Mouse (Mus musculus) lung, embryonic 15.5 days (tissue): ENCODE measurements around the gene Pbrm1. TPM values are rescaled to one million over a fixed set of nuclear protein-coding genes. Genes with fewer than 3 reads are reported as not detected.

Experiments used
- ATAC-seq: fragments of 200-750 bp; cut with Nextera tagmentation; 2 replicates; pipeline ENCODE4 v1.8.0; 2017; ENCODE audit warnings: moderate number of reproducible peaks, borderline replicate concordance; ENCODE audit not compliant: low FRiP score, low TSS enrichment; ENCODE audit errors: extremely low read depth
- H3K27ac ChIP-seq: fragments of 300-500 bp; sonication (generic); 2 replicates; pipeline ENCODE4 v1.5.1; 2015; ENCODE audit warnings: moderate library complexity, mild to moderate bottlenecking, inconsistent platforms
- H3K27me3 ChIP-seq: fragments of 300-500 bp; sonication (generic); 2 replicates; pipeline ENCODE4 v1.6.1; 2015; ENCODE audit warnings: inconsistent platforms
- H3K36me3 ChIP-seq: fragments of 300-500 bp; sonication (generic); 2 replicates; pipeline ENCODE4 v1.6.1; 2015; ENCODE audit warnings: inconsistent platforms
- H3K4me1 ChIP-seq: fragments of 300-500 bp; sonication (generic); 2 replicates; pipeline ENCODE4 v1.6.1; 2015; ENCODE audit warnings: inconsistent platforms
- H3K4me2 ChIP-seq: fragments of 300-500 bp; sonication (generic); 2 replicates; pipeline ENCODE4 v1.6.1; 2015; ENCODE audit warnings: inconsistent platforms, mild to moderate bottlenecking, moderate library complexity
- H3K4me3 ChIP-seq: fragments of 300-500 bp; sonication (generic); 2 replicates; pipeline ENCODE4 v1.5.1; 2015; ENCODE audit warnings: mild to moderate bottlenecking, inconsistent platforms
- H3K9ac ChIP-seq: fragments of 300-500 bp; sonication (generic); 2 replicates; pipeline ENCODE4 v1.6.1; 2015; ENCODE audit warnings: inconsistent platforms
- H3K9me3 ChIP-seq: fragments of 300-500 bp; sonication (generic); 2 replicates; pipeline ENCODE4 v1.6.1; 2016; ENCODE audit warnings: inconsistent platforms
- WGBS: fragments of 180-500 bp; shearing (Covaris S2); methylation state at CpG from one replicate; pipeline ENCODE4 v1.1.7; 2015; 5-methylcytosine and 5-hydroxymethylcytosine counted together
- polyA plus RNA-seq: library from polyadenylated mRNA; unstranded; fragments of >200 nt; fragmentation: Nextera tagmentation; extraction: Ambion mirVana; gene quantifications from 2 replicates; pipeline ENCODE4 v1.2.1, GENCODE M21; 2015

Pbrm1 gene
- polyA plus RNA-seq, 1 experiment from 2014 or later, result 140 TPM

- no peak overlapping the region for H3K4me2 ChIP-seq
- ATAC-seq, result no peak
- no peaks in the 10 kb centered on the region for H3K4me1 ChIP-seq
- H3K27me3 ChIP-seq, result no peaks in the 10 kb centered on the region
- H3K4me3 ChIP-seq, result no peak overlapping the region
- no peak overlapping the region for H3K27ac ChIP-seq
- H3K9me3 ChIP-seq, result no peaks in the 10 kb centered on the region
- H3K36me3 ChIP-seq, result peaks cover 75% of the 10 kb centered on the region
- WGBS, result 84% methylated on average over 6 of the region's 6 CpGs
- H3K9ac ChIP-seq, result no peak overlapping the region
These were observed 68.5 kb downstream of the Pbrm1 start for GRCm38 (mm10) chr14:31087433-31087832.

GRCm38 (mm10) chr14:31088515-31088914 lies 69.6 kb downstream of the Pbrm1 start:
- H3K4me2 ChIP-seq, result no peak overlapping the region
- 96% methylated on average over 2 of the region's 2 CpGs for WGBS
- H3K9me3 ChIP-seq, result no peaks in the 10 kb centered on the region
- H3K27ac ChIP-seq, result no peak overlapping the region
- no peak overlapping the region for H3K9ac ChIP-seq
- H3K4me1 ChIP-seq, result no peaks in the 10 kb centered on the region
- no peak for ATAC-seq
- no peaks in the 10 kb centered on the region for H3K27me3 ChIP-seq
- no peak overlapping the region for H3K4me3 ChIP-seq
- H3K36me3 ChIP-seq, result peaks cover 76% of the 10 kb centered on the region

GRCm38 (mm10) chr14:31089918-31090317 lies 71.0 kb downstream of the Pbrm1 start:
- H3K4me1 ChIP-seq, result no peaks in the 10 kb centered on the region
- WGBS, result 73% methylated on average over 1 of the region's 1 CpGs
- H3K27ac ChIP-seq, result no peak overlapping the region
- no peak for ATAC-seq
- H3K36me3 ChIP-seq, result peaks cover 79% of the 10 kb centered on the region
- no peak overlapping the region for H3K4me2 ChIP-seq
- no peaks in the 10 kb centered on the region for H3K9me3 ChIP-seq
- H3K4me3 ChIP-seq, result no peak overlapping the region
- no peak overlapping the region for H3K9ac ChIP-seq
- H3K27me3 ChIP-seq, result no peaks in the 10 kb centered on the region

- H3K9ac ChIP-seq, result no peak overlapping the region
- H3K27me3 ChIP-seq, result no peaks in the 10 kb centered on the region
- 69% methylated on average over 2 of the region's 2 CpGs for WGBS
- no peaks in the 10 kb centered on the region for H3K4me1 ChIP-seq
- no peak overlapping the region for H3K4me3 ChIP-seq
- H3K36me3 ChIP-seq, result peaks cover 66% of the 10 kb centered on the region
- no peak overlapping the region for H3K27ac ChIP-seq
- H3K9me3 ChIP-seq, result no peaks in the 10 kb centered on the region
- no peak for ATAC-seq
- H3K4me2 ChIP-seq, result no peak overlapping the region
These were observed 86.2 kb downstream of the Pbrm1 start for GRCm38 (mm10) chr14:31105156-31105555.

- H3K27me3 ChIP-seq, result no peaks in the 10 kb centered on the region
- no peak overlapping the region for H3K27ac ChIP-seq
- no peak overlapping the region for H3K4me3 ChIP-seq
- no peaks in the 10 kb centered on the region for H3K9me3 ChIP-seq
- no peak for ATAC-seq
- WGBS, result 74% methylated on average over 3 of the region's 3 CpGs
- no peaks in the 10 kb centered on the region for H3K4me1 ChIP-seq
- H3K4me2 ChIP-seq, result no peak overlapping the region
- peaks cover 77% of the 10 kb centered on the region for H3K36me3 ChIP-seq
- H3K9ac ChIP-seq, result no peak overlapping the region
These were observed 91.7 kb downstream of the Pbrm1 start for GRCm38 (mm10) chr14:31110613-31111012.

- Histone ChIP-seq H3K4me2 (no peak overlapping the region), H3K9ac (no peak overlapping the region), H3K4me3 (no peak overlapping the region), H3K27me3 (no peaks in the 10 kb centered on the region), H3K36me3 (peaks cover 76% of the 10 kb centered on the region), H3K27ac (no peak overlapping the region), H3K4me1 (no peaks in the 10 kb centered on the region), H3K9me3 (no peaks in the 10 kb centered on the region)
- WGBS, result 69% methylated on average over 5 of the region's 5 CpGs
- no peak for ATAC-seq
These were observed 93.2 kb downstream of the Pbrm1 start for GRCm38 (mm10) chr14:31112187-31112586.

GRCm38 (mm10) chr14:31114011-31114410 lies 95.1 kb downstream of the Pbrm1 start:
- no peak overlapping the region for H3K27ac ChIP-seq
- H3K36me3 ChIP-seq, result peaks cover 74% of the 10 kb centered on the region
- H3K9me3 ChIP-seq, result no peaks in the 10 kb centered on the region
- WGBS, result 62% methylated on average over 3 of the region's 3 CpGs
- H3K9ac ChIP-seq, result no peak overlapping the region
- no peaks in the 10 kb centered on the region for H3K27me3 ChIP-seq
- no peak overlapping the region for H3K4me3 ChIP-seq
- no peaks in the 10 kb centered on the region for H3K4me1 ChIP-seq
- ATAC-seq, result no peak
- no peak overlapping the region for H3K4me2 ChIP-seq

GRCm38 (mm10) chr14:31115522-31115921 lies 96.6 kb downstream of the Pbrm1 start:
- ATAC-seq, result no peak
- no peaks in the 10 kb centered on the region for H3K4me1 ChIP-seq
- H3K27me3 ChIP-seq, result no peaks in the 10 kb centered on the region
- no peak overlapping the region for H3K4me2 ChIP-seq
- 46% methylated on average over 2 of the region's 2 CpGs for WGBS
- H3K9me3 ChIP-seq, result no peaks in the 10 kb centered on the region
- no peak overlapping the region for H3K9ac ChIP-seq
- no peak overlapping the region for H3K27ac ChIP-seq
- H3K4me3 ChIP-seq, result no peak overlapping the region
- peaks cover 67% of the 10 kb centered on the region for H3K36me3 ChIP-seq

GRCm38 (mm10) chr14:31125106-31126075 lies 106.5 kb downstream of the Pbrm1 start:
- Histone ChIP-seq H3K36me3 (peaks cover 19% of the 10 kb centered on the region), H3K4me1 (peaks cover 34% of the 10 kb centered on the region), H3K9me3 (no peaks in the 10 kb centered on the region), H3K4me2 (peak overlapping the region; percentile 19; the same call in 1 of the 2 replicates), H3K27ac (peak overlapping the region; percentile 34), H3K9ac (no peak overlapping the region), H3K4me3 (no peak overlapping the region), H3K27me3 (no peaks in the 10 kb centered on the region)
- no peak for ATAC-seq
- 46% methylated on average over 9 of the region's 9 CpGs for WGBS

GRCm38 (mm10) chr14:31126826-31127225 lies 107.9 kb downstream of the Pbrm1 start:
- Histone ChIP-seq H3K36me3 (peaks cover 11% of the 10 kb centered on the region), H3K27ac (no peak overlapping the region), H3K9me3 (no peaks in the 10 kb centered on the region), H3K4me2 (peak overlapping the region; percentile 42; the same call in 1 of the 2 replicates), H3K4me3 (no peak overlapping the region), H3K9ac (no peak overlapping the region), H3K4me1 (peaks cover 36% of the 10 kb centered on the region), H3K27me3 (no peaks in the 10 kb centered on the region)
- no peak for ATAC-seq
- 91% methylated on average over 8 of the region's 8 CpGs for WGBS

- peaks cover 4% of the 10 kb centered on the region for H3K36me3 ChIP-seq
- peaks cover 50% of the 10 kb centered on the region for H3K4me1 ChIP-seq
- peak overlapping the region; percentile 79 for H3K4me2 ChIP-seq
- H3K4me3 ChIP-seq, result peak overlapping the region; percentile 74
- H3K9ac ChIP-seq, result peak overlapping the region; percentile 85
- peak overlapping the region; percentile 92 for H3K27ac ChIP-seq
- H3K27me3 ChIP-seq, result no peaks in the 10 kb centered on the region
- no peaks in the 10 kb centered on the region for H3K9me3 ChIP-seq
- ATAC-seq, result peak; percentile 17; the same call in 1 of the 2 replicates
- under 1% methylated on average over 23 of the region's 23 CpGs for WGBS
These were observed 109.3 kb downstream of the Pbrm1 start for GRCm38 (mm10) chr14:31128101-31128825.

- peak within 1 kb of the TSS; percentile 74 for H3K4me3 ChIP-seq
- H3K4me1 ChIP-seq, result peaks cover 55% of the 10 kb centered on the region
- peak; percentile 93 for ATAC-seq
- peaks cover 2% of the 10 kb centered on the region; the same call in 1 of the 2 replicates for H3K36me3 ChIP-seq
- peak within 1 kb of the TSS; percentile 79 for H3K4me2 ChIP-seq
- under 1% methylated on average over 33 of the region's 33 CpGs for WGBS
- H3K27ac ChIP-seq, result peak within 1 kb of the TSS; percentile 96
- no peaks in the 10 kb centered on the region for H3K9me3 ChIP-seq
- H3K9ac ChIP-seq, result peak within 1 kb of the TSS; percentile 85
- H3K27me3 ChIP-seq, result no peaks in the 10 kb centered on the region
These were observed 109.9 kb downstream of the Pbrm1 start, which contains the start of gene Smim4 for GRCm38 (mm10) chr14:31128826-31129219. Smim4 (minus strand) TSS chr14:31128956.
